Comparison of ENCODE assay signal across 19 mouse cellular contexts in genomic region chr11:52097016-52097415, GRCm38 (mm10). TPM values are rescaled to one million over a fixed set of nuclear protein-coding genes. Genes with fewer than 3 reads are reported as not detected.
A peak's percentile ranks its signal among the peaks of the same experiment; 100 is the strongest.
DNase-seq lines count a peak whose midpoint lies in the region; ATAC-seq lines count a peak whose summit lies in the region.
"Had no signal": no experiment of that assay in that cellular context is flagged by ENCODE, and none has a peak within 500 bp of the region (broad histone marks: within the 10 kb centered on the region; RNA-seq: fewer than 3 reads in every experiment).

No protein-coding gene starts in this region.

- no peaks in the 10 kb centered on the region for H3K27me3 ChIP-seq in liver, embryonic 11.5 days (replicated peaks; ENCODE audit: control insufficient read depth, insufficient read depth, low read length)
- no peaks in the 10 kb centered on the region for H3K27me3 ChIP-seq in stomach, embryonic 16.5 days (ENCODE audit: control insufficient read depth, insufficient read depth, low read length)
- H3K27me3 ChIP-seq: hindbrain, embryonic 15.5 days; midbrain, embryonic 15.5 days had no signal

- no peak overlapping the region for H3K27ac ChIP-seq in liver, embryonic 11.5 days (ENCODE audit: low read depth, low read length)
- peak overlapping the region; percentile 14; the same call in 1 of the 2 replicates for H3K27ac ChIP-seq in stomach, embryonic 16.5 days (ENCODE audit: low read length)

- H3K9ac ChIP-seq in liver, embryonic 11.5 days (ENCODE audit: low read depth, low read length), result no peak overlapping the region
- no peak overlapping the region for H3K9ac ChIP-seq in stomach, embryonic 16.5 days (ENCODE audit: low read length)
- H3K9ac ChIP-seq: hindbrain, embryonic 15.5 days; midbrain, embryonic 15.5 days had no signal

- peak; percentile 42 for DNase-seq in cerebellum, adult 11-12 months
- DNase-seq in cerebellum, postnatal 25 days, result no peak
- DNase-seq in liver (peak; percentile 45), R1 (ENCODE audit: low read depth, low spot score) (peak; percentile 77)
- no peak for DNase-seq in liver, embryonic 11.5 days (ENCODE audit: low spot score)
- no peak for DNase-seq in urinary bladder, adult 2 months (ENCODE audit: low spot score)
- no peak for DNase-seq in ovary, postnatal 10 days (ENCODE audit: low spot score)
- DNase-seq: B cell, adult 2 months; embryo, embryonic 11 days; kidney, adult 8-10 months; kidney, postnatal 36 days; layer of hippocampus, postnatal 36 days; liver, embryonic 13.5 days had no signal

- H3K4me2 ChIP-seq in liver, embryonic 11.5 days, result no peak overlapping the region
- H3K4me2 ChIP-seq in stomach, embryonic 16.5 days (ENCODE audit: low read depth, low read length), result no peak overlapping the region
- H3K4me2 ChIP-seq: midbrain, embryonic 15.5 days had no signal

- no peak overlapping the region for H3K4me3 ChIP-seq in liver, embryonic 11.5 days (ENCODE audit: low read depth, low read length)
- H3K4me3 ChIP-seq in stomach, embryonic 16.5 days (replicated peaks; ENCODE audit: low read length), result no peak overlapping the region
- H3K4me3 ChIP-seq: hindbrain, embryonic 15.5 days; midbrain, embryonic 15.5 days had no signal

- no peak for ATAC-seq in liver, embryonic 11.5 days (replicated peaks; ENCODE audit: low FRiP score)
- ATAC-seq in stomach, embryonic 16.5 days (ENCODE audit: insufficient read depth, low FRiP score), result no peak
- ATAC-seq: activated CD4-positive, CD25-positive, alpha-beta regulatory T cell, adult 4 months; forebrain, embryonic 14.5 days; midbrain, embryonic 15.5 days had no signal

- peaks cover 26% of the 10 kb centered on the region for H3K4me1 ChIP-seq in liver, embryonic 11.5 days (replicated peaks; ENCODE audit: control insufficient read depth, insufficient read depth, low read length)
- H3K4me1 ChIP-seq in stomach, embryonic 16.5 days (ENCODE audit: control insufficient read depth, insufficient read depth, low read length), result peaks cover 28% of the 10 kb centered on the region

- H3K36me3 ChIP-seq in liver, embryonic 11.5 days (ENCODE audit: control insufficient read depth, insufficient read depth, low read length), result no peaks in the 10 kb centered on the region
- H3K36me3 ChIP-seq in stomach, embryonic 16.5 days (ENCODE audit: control insufficient read depth, insufficient read depth, low read length), result no peaks in the 10 kb centered on the region
- H3K36me3 ChIP-seq: hindbrain, embryonic 15.5 days; midbrain, embryonic 15.5 days had no signal

- 59% methylated on average over 3 of the region's 3 CpGs for WGBS in liver, embryonic 11.5 days
- 70% methylated on average over 3 of the region's 3 CpGs for WGBS in stomach, embryonic 16.5 days

- H3K9me3 ChIP-seq in liver, embryonic 11.5 days (ENCODE audit: control insufficient read depth, low read length), result no peaks in the 10 kb centered on the region
- no peaks in the 10 kb centered on the region for H3K9me3 ChIP-seq in stomach, embryonic 16.5 days (replicated peaks; ENCODE audit: control insufficient read depth, low read length)
- H3K9me3 ChIP-seq: hindbrain, embryonic 15.5 days; liver, embryonic 13.5 days; midbrain, embryonic 15.5 days had no signal

RNA-seq across cellular contexts. Expression of gene Ppp2ca, which starts 1.5 kb away (rescaled TPM):
- 69.4 and 76.3 TPM in 2 replicates for polyA plus RNA-seq in liver, embryonic 11.5 days (2014; fragmentation: Nextera tagmentation; extraction: Ambion mirVana)
- polyA plus RNA-seq in stomach, embryonic 16.5 days (2015; fragmentation: Nextera tagmentation; extraction: Ambion mirVana), result 53.8 and 60.6 TPM in 2 replicates
- 49.0 and 50.1 TPM in 2 replicates for polyA plus RNA-seq in urinary bladder, adult 2 months (2012; rRNA removed)

RNA-seq across cellular contexts. Expression of gene Olfr1373, which starts 48.3 kb away (rescaled TPM):
- not detected in 2 replicates for polyA plus RNA-seq in liver, embryonic 11.5 days (2014; fragmentation: Nextera tagmentation; extraction: Ambion mirVana)
- not detected in 2 replicates for polyA plus RNA-seq in stomach, embryonic 16.5 days (2015; fragmentation: Nextera tagmentation; extraction: Ambion mirVana)
- polyA plus RNA-seq in urinary bladder, adult 2 months (2012; rRNA removed), result not detected in 2 replicates
- polyA plus RNA-seq: activated CD4-positive, CD25-positive, alpha-beta regulatory T cell, adult 4 months; forebrain, embryonic 14.5 days; hindbrain, embryonic 15.5 days; liver, embryonic 13.5 days; midbrain, embryonic 15.5 days; thymus, postnatal 0 days had no signal

Comparison
In these comparisons a context has a peak if more than half of its experiments do, and no peak if none do; other contexts are left out.
1. DNase-seq: peak in cerebellum, adult 11-12 months (single experiment), liver (single experiment) and R1 (single experiment); none in cerebellum, postnatal 25 days (0 of 2), liver, embryonic 11.5 days (single experiment), urinary bladder, adult 2 months (single experiment) and ovary, postnatal 10 days (single experiment).